Mouse (Mus musculus) heart, adult 2 months (tissue): ENCODE data around the gene Notch1. TPM values are rescaled to one million over a fixed set of nuclear protein-coding genes. Genes with fewer than 3 reads are reported as not detected.

Experiments used
- DNase-seq, 2 experiments: peaks; one replicate each; pipeline ENCODE4 v3.0.0; 2021
- H3K27ac ChIP-seq: fragments of 200-600 bp; 2 replicates; pipeline ENCODE4 v1.8.1; 2022
- H3K27me3 ChIP-seq: fragments of 200-500 bp; 2 replicates; pipeline ENCODE4 v1.6.1; 2012; ENCODE audit warnings: mild to moderate bottlenecking, low read length, inconsistent platforms, mixed read lengths; ENCODE audit not compliant: control insufficient read depth, insufficient read depth
- H3K36me3 ChIP-seq: fragments of 200-500 bp; 2 replicates; pipeline ENCODE4 v1.6.1; 2012; ENCODE audit warnings: low read length, inconsistent platforms; ENCODE audit not compliant: control insufficient read depth, insufficient read depth
- H3K4me1 ChIP-seq: fragments of 200-500 bp; 2 replicates; pipeline ENCODE4 v1.6.1; 2011; ENCODE audit warnings: low read length; ENCODE audit not compliant: control insufficient read depth, insufficient read depth
- H3K4me3 ChIP-seq: fragments of 200-600 bp; 2 replicates; pipeline ENCODE4 v1.8.1; 2022
- H3K79me2 ChIP-seq: fragments of 200-500 bp; replicated peaks from 2 replicates; pipeline ENCODE4 v1.6.1; 2012; ENCODE audit warnings: mild to moderate bottlenecking, inconsistent platforms, low read length, moderate library complexity, mixed read lengths; ENCODE audit not compliant: control insufficient read depth, insufficient read depth
- H3K9ac ChIP-seq: fragments of 200-500 bp; 2 replicates; pipeline ENCODE4 v1.6.1; 2012; ENCODE audit warnings: low read depth, mild to moderate bottlenecking, control low read depth, inconsistent platforms, low read length, mixed read lengths
- CTCF ChIP-seq: fragments of 200-600 bp; IDR thresholded peaks from 2 replicates; pipeline ENCODE4 v1.8.1; 2022; ENCODE audit warnings: antibody characterized with exemption, mild to moderate bottlenecking, moderate library complexity
- EP300 ChIP-seq: fragments of 200-500 bp; IDR thresholded peaks from 2 replicates; pipeline ENCODE4 v1.6.1; 2011; ENCODE audit warnings: low read depth, low read length, control low read depth; ENCODE audit not compliant: insufficient read depth
- POLR2A ChIP-seq: fragments of 200-500 bp; IDR thresholded peaks from 2 replicates; pipeline ENCODE4 v1.6.1; 2011; ENCODE audit warnings: mild to moderate bottlenecking, low read depth, low read length, control low read depth; ENCODE audit not compliant: insufficient read depth
- WGBS: fragments of 180-500 bp; shearing (Covaris S2); methylation state at CpG from one replicate; pipeline ENCODE4 v1.1.7; 2018; 5-methylcytosine and 5-hydroxymethylcytosine counted together
- intact Hi-C: fragments of 180-260 bp; cut with DNase I; formaldehyde crosslinking; loops from one replicate; pipeline ENCODE4 v1.15.1; 2025
- polyA plus RNA-seq: library from polyadenylated mRNA; depleted of rRNA; stranded (reverse); fragments of >200 nt; gene quantifications from 2 replicates; pipeline ENCODE4 v1.2.3, GENCODE M21; 2012
- total RNA-seq, 2 experiments: library from RNA; stranded (reverse); gene quantifications; 2 replicates each; pipeline ENCODE4 v1.2.3; 2021

Notch1 gene
- total and polyA plus RNA-seq, 3 experiments, result 23.2 to 32.4 (median 31.6) TPM

- no peak for TF ChIP-seq CTCF
- TF ChIP-seq EP300, result no peak
- TF ChIP-seq POLR2A, result no peak
- H3K36me3 ChIP-seq, result no peaks in the 10 kb centered on the region
- H3K4me1 ChIP-seq, result peaks cover 27% of the 10 kb centered on the region
- H3K27ac ChIP-seq, result peak overlapping the region; percentile 8; the same call in 1 of the 2 replicates
- no peak for DNase-seq
- no peak overlapping the region for H3K4me3 ChIP-seq
- H3K79me2 ChIP-seq, result no peaks in the 10 kb centered on the region
- WGBS, result 50% methylated on average over 3 of the region's 3 CpGs
- no peaks in the 10 kb centered on the region for H3K27me3 ChIP-seq
- intact Hi-C loops, result no loop called here
- H3K9ac ChIP-seq, result no peak overlapping the region
Observed at GRCm38 (mm10) chr2:26529881-26530280, 13.4 kb upstream of the Notch1 start.

GRCm38 (mm10) chr2:26529221-26529805 lies 12.8 kb upstream of the Notch1 start:
- Histone ChIP-seq H3K27me3 (no peaks in the 10 kb centered on the region), H3K4me1 (peaks cover 23% of the 10 kb centered on the region), H3K36me3 (no peaks in the 10 kb centered on the region), H3K9ac (no peak overlapping the region), H3K79me2 (no peaks in the 10 kb centered on the region), H3K27ac (peak overlapping the region; percentile 8; the same call in 1 of the 2 replicates), H3K4me3 (no peak overlapping the region)
- TF ChIP-seq CTCF, result no peak
- TF ChIP-seq EP300, result no peak
- TF ChIP-seq POLR2A, result no peak
- intact Hi-C loops, result no loop called here
- no peak for DNase-seq
- 47% methylated on average over 4 of the region's 4 CpGs for WGBS

- no peaks in the 10 kb centered on the region for H3K36me3 ChIP-seq
- H3K4me1 ChIP-seq, result peaks cover 21% of the 10 kb centered on the region
- peak overlapping the region; percentile 77 for H3K27ac ChIP-seq
- 57% methylated on average over 11 of the region's 11 CpGs for WGBS
- no peak overlapping the region for H3K4me3 ChIP-seq
- H3K27me3 ChIP-seq, result no peaks in the 10 kb centered on the region
- H3K79me2 ChIP-seq, result no peaks in the 10 kb centered on the region
- TF ChIP-seq CTCF (no peak), EP300 (0 out of 2 replicates have a peak, but pooled peaks have one; percentile 39), POLR2A (no peak)
- H3K9ac ChIP-seq, result no peak overlapping the region; the same call in 1 of the 2 replicates
- DNase-seq, result peak in 1 of 2 experiments; percentile 55
- intact Hi-C loops, result loop anchor here (2.0 kb wide), 1 partner anchor 34 kb away; no protein-coding TSS in a partner anchor
Observed at GRCm38 (mm10) chr2:26526443-26527257, 10.2 kb upstream of the Notch1 start.

- 0 out of 2 replicates have a peak overlapping the region, but pooled peaks have one; percentile 1 for H3K9ac ChIP-seq
- intact Hi-C loops, result loop anchor here (2.0 kb wide), 1 partner anchor 33 kb away; no protein-coding TSS in a partner anchor
- H3K27me3 ChIP-seq, result no peaks in the 10 kb centered on the region
- TF ChIP-seq POLR2A (peak; percentile 49; the same call in 1 of the 2 replicates), EP300 (peak; percentile 97), CTCF (no peak)
- peak overlapping the region; percentile 77 for H3K27ac ChIP-seq
- no peaks in the 10 kb centered on the region for H3K79me2 ChIP-seq
- WGBS, result 35% methylated on average over 9 of the region's 9 CpGs
- peak; percentile 80 to 87 for DNase-seq
- H3K36me3 ChIP-seq, result no peaks in the 10 kb centered on the region
- H3K4me3 ChIP-seq, result no peak overlapping the region
- peaks cover 21% of the 10 kb centered on the region for H3K4me1 ChIP-seq
Observed at GRCm38 (mm10) chr2:26525355-26526018, 9.0 kb upstream of the Notch1 start.

- no peak overlapping the region for H3K9ac ChIP-seq
- no peak for DNase-seq
- H3K4me1 ChIP-seq, result peaks cover 17% of the 10 kb centered on the region
- intact Hi-C loops, result no loop called here
- WGBS, result 84% methylated on average over 4 of the region's 4 CpGs
- no peak overlapping the region for H3K27ac ChIP-seq
- TF ChIP-seq CTCF (no peak), POLR2A (no peak), EP300 (no peak)
- H3K36me3 ChIP-seq, result no peaks in the 10 kb centered on the region
- no peaks in the 10 kb centered on the region for H3K27me3 ChIP-seq
- H3K79me2 ChIP-seq, result no peaks in the 10 kb centered on the region
- no peak overlapping the region for H3K4me3 ChIP-seq
Observed at GRCm38 (mm10) chr2:26522327-26522726, 5.9 kb upstream of the Notch1 start.
